Mouse (Mus musculus): Measurements from ENCODE around the gene Macrod2.

- TF ChIP-seq CTCF (IDR thresholded peaks at IDR 0.05; ENCODE audit: extremely low read depth, insufficient read length, insufficient replicate concordance, low read depth, low read length) (no peak), POLR2A (IDR thresholded peaks at IDR 0.05; ENCODE audit: low read depth, low read length) (no peak)
Observed at GRCm38 (mm10) chr2:140475770-140476169, 80.7 kb downstream of the Macrod2 start.
